Mouse (Mus musculus): Measurements from ENCODE around the gene Cuta.

Cuta gene

GRCm38 (mm10) chr17:26953726-26954125 is 14.4 kb upstream of the Cuta start:
- no peak for DNase-seq

- no peak for DNase-seq
Measured at GRCm38 (mm10) chr17:26953201-26953600, 13.8 kb upstream of the Cuta start.

GRCm38 (mm10) chr17:26951952-26952877 is 12.8 kb upstream of the Cuta start:
- no peak for DNase-seq

GRCm38 (mm10) chr17:26951406-26951805 is 12.0 kb upstream of the Cuta start:
- DNase-seq, result peak; percentile 76 to 84

- no peak for DNase-seq
Measured at GRCm38 (mm10) chr17:26950560-26951288, 11.4 kb upstream of the Cuta start.

GRCm38 (mm10) chr17:26949866-26950265 is 10.5 kb upstream of the Cuta start:
- no peak for DNase-seq

- DNase-seq, result no peak
Measured at GRCm38 (mm10) chr17:26949051-26949577, 9.7 kb upstream of the Cuta start.

- DNase-seq, result no peak
Measured at GRCm38 (mm10) chr17:26948316-26949050, 9.1 kb upstream of the Cuta start.

- DNase-seq, result no peak
Measured at GRCm38 (mm10) chr17:26947231-26948100, 8.1 kb upstream of the Cuta start.

- no peak for DNase-seq
Measured at GRCm38 (mm10) chr17:26946567-26946966, 7.2 kb upstream of the Cuta start.

- no peak for DNase-seq
Measured at GRCm38 (mm10) chr17:26945824-26946495, 6.6 kb upstream of the Cuta start.

GRCm38 (mm10) chr17:26941841-26942570 is 2.6 kb upstream of the Cuta start:
- no peak for DNase-seq

- DNase-seq, result no peak
Measured at GRCm38 (mm10) chr17:26941031-26941789, 1.8 kb upstream of the Cuta start, which contains the start of gene Syngap1. Gene Syngap1, plus strand, starts transcription at chr17:26941253.

- DNase-seq, result no peak
Measured at GRCm38 (mm10) chr17:26939973-26940300, 568 bp upstream of the Cuta start.

GRCm38 (mm10) chr17:26938731-26939130 is 638 bp downstream of the Cuta start:
- peak in 1 of 2 experiments; percentile 62 for DNase-seq

- no peak for DNase-seq
Measured at GRCm38 (mm10) chr17:26937883-26938695, 1.3 kb downstream of the Cuta start.

- DNase-seq, result no peak
Measured at GRCm38 (mm10) chr17:26936921-26937695, 2.3 kb downstream of the Cuta start.

- DNase-seq, result no peak
Measured at GRCm38 (mm10) chr17:26936453-26936852, 2.9 kb downstream of the Cuta start.

All from thymus, postnatal 36 days (tissue).